Mouse (Mus musculus) embryonic fibroblast, embryonic 13.5 days (primary cell): ENCODE data around the gene Rapgef4. TPM values are rescaled to one million over a fixed set of nuclear protein-coding genes. Genes with fewer than 3 reads are reported as not detected.
A peak's percentile ranks its signal among the peaks of the same experiment; 100 is the strongest.

Experiments used
- H3K27ac ChIP-seq: 2 replicates; pipeline ENCODE4 v1.5.1; 2012; ENCODE audit warnings: low read length, control low read depth, inconsistent platforms; ENCODE audit not compliant: insufficient read depth
- H3K4me1 ChIP-seq: 2 replicates; pipeline ENCODE4 v1.6.1; 2011; ENCODE audit warnings: low read length; ENCODE audit not compliant: control insufficient read depth, insufficient read depth
- H3K4me3 ChIP-seq: 2 replicates; pipeline ENCODE4 v1.5.1; 2011; ENCODE audit warnings: mild to moderate bottlenecking, control low read depth, low read length; ENCODE audit not compliant: insufficient read depth
- CTCF ChIP-seq: IDR thresholded peaks from 2 replicates; pipeline ENCODE4 v1.5.1; 2011; ENCODE audit warnings: mild to moderate bottlenecking, control low read depth, low read length, moderate library complexity, borderline replicate concordance; ENCODE audit not compliant: insufficient read depth
- POLR2A ChIP-seq: IDR thresholded peaks from 2 replicates; pipeline ENCODE4 v1.6.1; 2011; ENCODE audit warnings: low read depth, mild to moderate bottlenecking, control low read depth, low read length, moderate library complexity
- polyA plus RNA-seq: library from polyadenylated mRNA; stranded (reverse); fragments of >200 nt; gene quantifications from 2 replicates; pipeline ENCODE4 v1.2.4, GENCODE M21; 2011; ENCODE audit warnings: low read depth; ENCODE audit not compliant: missing spikeins, insufficient read length

Rapgef4 gene
- polyA plus RNA-seq, 1 experiment: not detected

DNA sequence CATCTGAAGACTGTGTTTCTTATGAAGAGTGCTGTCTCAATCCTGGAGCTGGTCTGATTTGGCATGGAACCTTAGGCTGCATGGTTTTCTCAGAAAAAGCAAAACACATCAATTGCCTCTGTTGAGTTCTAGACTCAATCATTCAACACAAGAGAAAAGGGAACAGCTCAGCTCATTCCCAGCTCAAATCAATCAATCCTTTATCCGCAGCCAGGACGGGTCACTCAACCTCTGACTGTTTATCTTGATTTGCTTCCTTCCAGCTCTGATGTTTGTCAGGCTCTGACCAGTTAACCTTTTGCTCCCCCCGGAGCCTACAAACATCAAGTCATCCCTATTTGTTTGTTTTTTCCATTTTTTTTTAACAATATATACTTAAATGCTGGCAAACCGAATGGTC, 192.8 kb downstream of the Rapgef4 start:
- no peak for TF ChIP-seq CTCF
- TF ChIP-seq POLR2A: no peak
- Histone ChIP-seq H3K27ac (no peak overlapping the region), H3K4me3 (no peak overlapping the region), H3K4me1 (no peaks in the 10 kb centered on the region; the same call in 1 of the 2 replicates)

DNA sequence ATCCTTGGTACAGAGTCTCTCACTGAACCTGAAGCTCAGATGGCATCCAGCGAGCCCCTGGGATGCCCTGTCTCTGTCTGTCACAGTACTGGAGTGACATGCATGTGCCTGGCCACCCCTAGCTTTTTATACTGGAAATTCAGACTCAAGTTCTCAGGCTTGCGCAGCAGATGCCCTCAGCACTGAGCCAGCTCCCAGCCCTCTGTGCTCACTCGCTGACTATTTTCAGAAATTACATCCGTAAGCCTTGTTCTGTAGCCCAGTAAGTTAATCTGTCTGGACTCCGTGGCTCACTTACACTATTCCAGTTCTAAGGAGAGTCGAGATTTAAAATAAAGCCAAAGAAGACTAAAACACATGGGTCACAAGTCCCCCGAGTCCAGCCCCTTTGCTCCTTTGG, 194.5 kb downstream of the Rapgef4 start:
- H3K27ac ChIP-seq: peak overlapping the region; percentile 9; the same call in 1 of the 2 replicates

DNA sequence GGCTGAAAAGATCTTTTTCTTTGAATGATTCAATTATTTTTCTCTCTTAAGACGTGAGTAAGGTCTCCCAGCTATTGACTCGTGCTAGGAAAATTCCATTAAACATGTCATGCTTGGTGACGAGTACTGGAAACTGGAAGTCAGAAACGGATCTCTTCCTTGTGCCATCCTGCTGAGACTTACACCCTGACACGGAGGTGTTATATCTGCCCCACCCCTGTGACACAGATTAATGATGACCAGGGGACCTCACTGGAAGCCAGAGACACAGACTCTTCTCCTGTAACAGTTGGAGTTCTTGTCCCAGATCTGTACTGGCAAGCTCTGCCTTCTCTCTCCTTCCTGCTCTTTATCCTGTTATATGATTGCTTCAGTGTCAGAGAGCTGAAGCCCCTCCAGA, 194.9 kb downstream of the Rapgef4 start:
- H3K27ac ChIP-seq: peak overlapping the region; percentile 9; the same call in 1 of the 2 replicates
- TF ChIP-seq POLR2A (no peak), CTCF (no peak)
- no peak overlapping the region for H3K4me3 ChIP-seq

More for the DNA sequence above, 194.5 kb downstream of the Rapgef4 start:
- TF ChIP-seq POLR2A (no peak), CTCF (no peak)
- no peak overlapping the region for H3K4me3 ChIP-seq
- H3K4me1 ChIP-seq: no peaks in the 10 kb centered on the region; the same call in 1 of the 2 replicates

DNA sequence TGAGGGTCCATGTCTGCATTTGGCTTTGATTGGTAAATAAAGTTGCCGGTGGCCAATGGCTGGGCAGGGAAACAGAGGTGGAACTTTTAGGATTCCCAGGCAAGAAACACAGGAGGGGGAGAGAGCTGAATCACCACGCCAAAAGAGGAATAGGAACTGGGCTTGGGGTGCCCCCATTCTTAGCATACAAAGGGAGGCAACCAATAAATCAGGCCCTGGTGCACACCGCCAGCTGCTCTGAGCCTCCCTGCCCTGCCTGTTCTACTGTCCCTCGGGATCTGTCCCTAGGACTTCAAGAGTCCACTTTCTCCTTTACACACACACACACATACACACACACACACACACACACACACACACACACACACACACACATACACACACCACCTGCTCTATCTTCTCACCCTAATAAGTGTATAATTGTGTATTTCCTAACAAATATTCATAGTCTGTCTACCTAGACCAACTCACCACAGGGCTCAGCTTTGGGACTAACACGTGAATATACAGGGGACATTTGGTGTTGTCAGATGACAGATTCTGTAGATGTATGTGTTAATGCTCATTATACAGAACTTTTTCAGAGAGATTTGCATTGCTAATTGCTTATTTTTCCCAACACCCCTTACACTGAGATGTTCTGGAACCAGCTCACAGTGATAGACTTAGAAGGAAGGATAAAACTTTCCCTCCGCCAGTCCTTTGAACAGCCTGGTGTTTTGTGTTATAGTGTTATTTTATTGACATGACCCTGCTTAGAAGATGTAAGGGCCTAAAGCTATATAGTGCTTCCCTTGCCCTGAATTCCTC, 196.4 kb downstream of the Rapgef4 start:
- H3K4me3 ChIP-seq: no peak overlapping the region
- H3K4me1 ChIP-seq: no peaks in the 10 kb centered on the region; the same call in 1 of the 2 replicates
- TF ChIP-seq CTCF: no peak
- TF ChIP-seq POLR2A: no peak
- H3K27ac ChIP-seq: no peak overlapping the region

More for the DNA sequence above, 194.9 kb downstream of the Rapgef4 start:
- no peaks in the 10 kb centered on the region; the same call in 1 of the 2 replicates for H3K4me1 ChIP-seq

DNA sequence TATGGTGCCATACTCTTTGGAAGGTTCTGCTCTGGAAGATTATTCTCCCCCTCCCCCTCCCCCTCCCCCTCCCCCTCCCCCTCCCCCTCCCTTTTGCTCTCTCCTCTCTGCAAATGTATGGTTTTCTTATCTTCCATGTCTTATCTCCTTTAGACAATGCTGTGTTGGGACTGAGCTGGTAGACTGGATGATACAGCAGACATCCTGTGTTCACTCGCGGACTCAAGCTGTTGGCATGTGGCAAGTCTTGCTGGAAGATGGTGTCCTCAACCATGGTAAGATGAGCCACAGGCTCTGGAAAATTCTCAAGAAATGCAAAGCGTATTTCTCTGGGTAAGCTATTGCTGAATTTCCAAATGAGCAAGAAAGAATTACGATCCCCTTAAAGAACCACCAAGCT, 197.0 kb downstream of the Rapgef4 start:
- TF ChIP-seq POLR2A (no peak), CTCF (no peak)
- no peak overlapping the region for H3K27ac ChIP-seq
- H3K4me3 ChIP-seq: no peak overlapping the region
- H3K4me1 ChIP-seq: no peaks in the 10 kb centered on the region; the same call in 1 of the 2 replicates

DNA sequence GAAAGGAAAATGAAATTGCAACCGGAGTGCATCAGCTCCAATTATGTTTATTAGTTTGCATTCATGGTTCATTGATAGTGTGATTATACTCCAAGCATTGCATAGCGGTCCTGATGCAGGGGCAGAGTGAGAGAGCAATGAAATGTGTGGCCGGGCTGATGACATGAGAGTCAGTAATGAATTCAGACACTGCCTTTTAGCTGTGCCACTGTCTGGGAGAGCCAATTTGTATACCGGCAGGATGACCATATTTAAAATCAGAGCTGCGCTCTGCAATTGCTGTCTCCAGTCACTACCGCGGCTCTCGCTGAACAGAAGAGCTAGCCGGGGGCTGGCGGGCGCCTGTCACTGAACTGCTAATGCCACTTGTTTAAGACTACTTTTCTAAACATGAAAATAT, 197.5 kb downstream of the Rapgef4 start:
- TF ChIP-seq POLR2A (no peak), CTCF (no peak)
- no peak overlapping the region for H3K27ac ChIP-seq
- no peaks in the 10 kb centered on the region; the same call in 1 of the 2 replicates for H3K4me1 ChIP-seq
- no peak overlapping the region for H3K4me3 ChIP-seq

DNA sequence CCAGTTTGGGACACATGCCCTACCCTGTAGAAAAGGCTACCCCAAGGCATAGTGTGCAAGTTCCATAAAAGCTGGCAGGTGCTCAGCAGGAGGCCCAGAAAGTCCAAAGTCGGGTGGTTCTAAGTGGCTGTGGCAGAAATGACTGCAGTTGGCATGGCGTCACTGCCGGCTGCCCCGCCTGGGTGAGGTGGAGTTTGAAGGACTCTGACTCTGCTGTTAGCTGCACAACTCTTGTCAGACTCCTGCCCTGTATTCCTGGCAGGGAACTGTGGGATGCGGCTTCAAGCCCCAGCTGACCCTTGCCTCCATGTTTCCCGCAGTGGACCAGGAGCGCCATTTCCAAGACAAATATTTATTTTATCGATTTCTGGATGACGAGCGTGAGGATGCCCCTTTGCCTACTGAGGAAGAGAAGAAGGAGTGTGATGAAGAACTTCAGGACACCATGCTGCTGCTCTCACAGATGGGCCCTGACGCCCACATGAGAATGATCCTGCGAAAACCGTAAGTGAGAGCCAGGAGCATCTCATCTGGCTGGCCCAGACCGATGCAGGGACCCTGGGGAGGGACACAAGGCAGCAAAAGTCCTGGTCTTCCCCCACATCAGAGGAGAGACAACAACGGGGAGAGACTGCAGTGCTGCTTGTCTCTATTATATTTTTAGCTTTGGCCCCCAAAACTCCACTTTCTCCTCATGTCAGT, 198.7 kb downstream of the Rapgef4 start:
- H3K4me1 ChIP-seq: no peaks in the 10 kb centered on the region; the same call in 1 of the 2 replicates
- no peak overlapping the region for H3K27ac ChIP-seq
- no peak overlapping the region for H3K4me3 ChIP-seq
- TF ChIP-seq POLR2A: no peak
- TF ChIP-seq CTCF: no peak

DNA sequence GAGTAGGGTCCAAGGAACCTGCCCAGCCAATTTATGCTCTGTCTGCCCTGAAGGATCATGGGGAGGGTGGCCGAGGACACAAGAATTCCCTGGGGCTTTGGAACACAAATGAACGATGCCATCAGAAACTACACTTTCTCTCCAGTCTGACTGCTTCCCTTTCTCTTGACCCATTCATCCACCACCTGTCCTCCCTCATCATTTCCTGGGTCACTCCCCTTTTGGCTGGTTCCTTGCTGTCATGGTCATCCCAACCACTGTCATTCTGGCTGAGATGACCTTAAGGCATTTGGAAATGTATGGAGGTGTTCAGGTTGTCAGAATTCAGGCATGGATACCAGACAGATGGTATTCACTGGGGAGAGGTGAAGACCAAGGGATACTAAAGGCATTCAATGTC, 200.4 kb downstream of the Rapgef4 start:
- no peak overlapping the region for H3K4me3 ChIP-seq
- no peaks in the 10 kb centered on the region for H3K4me1 ChIP-seq
- H3K27ac ChIP-seq: no peak overlapping the region
- TF ChIP-seq POLR2A (no peak), CTCF (no peak)

DNA sequence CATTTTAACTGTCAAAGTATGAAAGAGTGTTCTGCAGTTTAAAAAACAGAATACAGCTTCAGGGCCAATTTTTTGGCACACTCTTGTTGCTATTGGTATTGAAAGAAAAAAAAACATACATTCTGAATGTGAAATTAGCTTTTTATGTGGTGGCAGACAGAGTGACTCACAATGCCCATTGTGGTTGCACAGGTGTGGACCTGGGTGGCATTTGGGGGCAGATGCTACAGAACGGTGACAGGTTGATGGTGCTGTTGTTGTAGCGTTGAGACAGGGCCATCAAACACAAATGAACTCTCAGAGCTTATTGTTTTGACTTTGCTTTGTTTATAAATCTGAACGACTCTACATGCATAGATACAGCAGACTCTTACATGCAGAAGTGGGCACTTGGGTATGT, 202.7 kb downstream of the Rapgef4 start:
- Histone ChIP-seq H3K4me1 (no peaks in the 10 kb centered on the region), H3K4me3 (no peak overlapping the region), H3K27ac (no peak overlapping the region)
- no peak for TF ChIP-seq POLR2A
- no peak for TF ChIP-seq CTCF
